Mouse (Mus musculus): ENCODE measurements around the gene Cpsf6.

Cpsf6 gene

DNA sequence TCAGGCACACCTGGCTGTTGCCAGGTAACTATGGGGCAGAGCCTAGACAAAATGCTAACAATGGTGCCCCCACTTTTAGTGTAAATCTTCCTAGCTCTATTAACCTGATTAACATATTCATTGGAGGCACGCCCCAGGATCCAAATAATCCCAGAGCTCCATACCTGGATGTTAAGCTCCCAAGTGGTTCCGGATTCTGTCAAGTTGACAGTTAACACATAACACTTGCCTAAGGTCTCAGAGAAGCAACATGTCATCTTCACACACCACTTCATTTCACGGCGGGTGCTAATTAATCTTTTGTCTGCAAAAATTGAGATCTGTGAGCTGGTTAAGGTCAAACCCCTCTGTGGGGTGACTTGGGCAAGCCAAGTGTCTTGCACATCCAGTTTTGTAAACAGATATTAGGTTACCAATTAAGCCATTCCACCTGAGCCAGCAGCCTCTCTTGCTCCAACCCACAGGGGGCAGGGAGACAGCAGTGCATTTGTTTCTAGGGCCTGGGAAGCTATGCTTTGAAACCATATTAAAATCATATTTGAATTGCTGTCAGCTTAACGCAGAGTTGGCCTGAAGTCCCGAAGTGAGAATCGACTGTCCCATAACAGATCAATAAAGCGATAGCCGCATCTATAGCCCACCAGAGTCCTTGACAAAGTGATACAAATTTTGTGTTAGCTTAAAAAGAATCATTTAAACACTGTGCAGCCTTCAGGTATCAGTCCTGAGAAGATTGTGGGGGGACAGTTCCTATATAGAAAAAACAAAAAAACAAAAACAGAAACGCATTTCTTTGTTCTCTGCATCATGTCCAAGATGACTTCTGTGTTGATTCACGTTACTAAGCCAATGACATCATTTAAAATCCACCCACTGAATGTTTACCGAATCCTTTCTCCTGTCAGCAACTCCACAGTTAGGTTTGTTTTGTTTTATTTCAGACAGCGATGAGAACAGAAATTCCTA, 34.0 kb upstream of the Cpsf6 start:
- in situ Hi-C loops (cut with MboI, MseI), result no loop called here

DNA sequence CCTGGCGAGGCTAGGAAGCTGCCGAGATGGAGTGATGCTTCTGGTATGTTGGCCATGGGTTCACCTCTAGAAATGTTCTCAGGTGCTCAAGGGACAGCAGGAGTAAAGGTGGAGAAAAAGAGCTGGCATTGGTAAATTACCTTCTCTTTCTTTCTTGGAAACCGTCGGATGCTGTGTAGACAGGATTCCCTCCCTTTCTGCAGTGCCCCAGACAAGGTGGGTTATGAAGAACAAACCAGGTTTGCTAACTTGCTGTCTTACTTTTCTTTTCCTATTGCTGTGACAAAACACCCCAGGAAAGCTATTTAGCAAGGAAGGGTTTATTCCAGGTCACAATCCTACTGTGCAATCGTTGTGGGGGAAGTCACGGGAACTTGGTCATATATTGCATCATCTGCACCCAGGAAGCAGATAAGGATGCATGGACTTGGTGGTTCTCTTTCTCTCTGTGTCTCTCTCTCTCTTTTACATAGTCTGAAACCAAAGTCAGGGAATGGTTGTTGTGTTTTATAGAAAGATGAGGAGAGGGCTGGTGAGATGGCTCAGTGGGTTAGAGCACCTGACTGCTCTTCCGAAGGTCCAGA, 32.8 kb upstream of the Cpsf6 start:
- in situ Hi-C loops (cut with MboI, MseI), result no loop called here

GRCm38 (mm10) chr10:117411716-117412473, 32.1 kb upstream of the Cpsf6 start:
- in situ Hi-C loops (cut with MboI, MseI), result no loop called here

GRCm38 (mm10) chr10:117411131-117411530, 31.3 kb upstream of the Cpsf6 start:
- in situ Hi-C loops (cut with MboI, MseI), result no loop called here

DNA sequence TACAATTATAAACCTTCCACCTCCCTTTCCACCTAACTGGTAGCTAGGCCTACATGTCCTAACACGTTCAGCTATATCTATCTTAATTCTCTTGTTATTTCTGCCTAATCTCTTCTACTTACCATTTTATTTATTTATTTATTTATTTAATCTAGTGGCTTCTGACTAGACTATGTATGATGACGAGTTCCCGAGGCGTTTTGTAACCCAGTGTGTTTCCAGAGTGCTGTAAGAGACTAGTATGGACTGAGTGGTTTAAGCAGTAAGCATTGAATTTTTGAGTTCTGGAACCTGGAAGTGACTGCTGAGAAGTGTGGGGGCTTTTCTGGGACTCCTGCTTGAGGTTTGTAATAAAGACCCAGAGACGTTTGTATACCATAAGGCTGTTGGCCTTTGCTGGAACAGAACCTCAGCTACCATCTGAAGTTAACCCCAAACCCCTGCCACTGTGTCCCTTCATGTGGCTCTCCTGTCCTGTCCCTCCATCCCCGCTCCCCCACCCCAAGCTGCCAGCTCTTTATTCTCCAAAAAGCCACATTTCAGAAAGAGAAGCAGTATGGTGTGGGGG, 30.8 kb upstream of the Cpsf6 start:
- in situ Hi-C loops (cut with MboI, MseI), result no loop called here

DNA sequence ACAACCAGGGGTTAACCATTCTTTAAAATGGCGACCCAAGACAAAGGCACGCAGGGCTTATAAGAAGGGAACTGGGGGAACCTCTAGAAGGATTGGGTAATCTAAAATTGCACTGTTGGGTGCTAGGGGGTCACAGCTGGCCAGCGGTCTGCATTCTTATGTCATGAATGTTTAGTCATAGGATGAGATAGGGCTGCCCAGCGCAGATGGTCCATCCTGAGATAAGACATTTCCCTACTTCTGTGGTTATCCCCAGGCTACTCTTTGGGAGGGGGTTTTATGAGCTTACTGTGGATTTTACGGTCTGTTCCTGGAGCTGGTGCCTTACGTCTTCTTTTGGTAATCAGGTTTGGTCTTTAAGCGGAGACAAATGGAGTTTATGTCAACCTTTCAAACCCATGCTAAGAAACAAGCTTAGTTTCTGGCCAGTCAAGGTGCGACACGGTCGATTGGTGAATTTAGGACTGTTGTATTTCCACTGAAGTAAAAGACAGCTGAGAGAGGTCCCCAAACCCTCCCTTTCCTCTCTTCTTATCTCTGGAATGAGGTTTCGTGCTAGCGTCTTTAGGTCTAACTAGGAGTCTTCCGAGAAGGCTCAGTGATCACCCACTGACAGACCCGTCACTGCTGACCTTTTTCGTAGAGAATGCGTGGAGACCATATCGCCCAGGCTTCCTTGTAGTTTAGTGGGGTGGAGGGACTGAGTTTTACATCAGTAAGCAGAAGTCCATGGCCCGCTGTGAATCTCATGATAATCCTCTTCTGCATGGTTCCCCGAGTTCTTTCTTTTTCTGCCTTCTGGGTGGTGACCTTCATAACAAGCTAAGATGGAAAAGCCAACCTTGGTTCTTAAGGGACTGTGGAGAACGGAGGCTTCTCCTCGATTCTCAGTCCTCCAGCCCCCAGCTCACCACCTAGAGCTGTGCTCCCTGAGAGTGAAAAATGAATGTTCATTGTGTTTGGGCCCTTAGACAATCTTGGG, 29.8 kb upstream of the Cpsf6 start:
- in situ Hi-C loops (cut with MboI, MseI), result no loop called here

DNA sequence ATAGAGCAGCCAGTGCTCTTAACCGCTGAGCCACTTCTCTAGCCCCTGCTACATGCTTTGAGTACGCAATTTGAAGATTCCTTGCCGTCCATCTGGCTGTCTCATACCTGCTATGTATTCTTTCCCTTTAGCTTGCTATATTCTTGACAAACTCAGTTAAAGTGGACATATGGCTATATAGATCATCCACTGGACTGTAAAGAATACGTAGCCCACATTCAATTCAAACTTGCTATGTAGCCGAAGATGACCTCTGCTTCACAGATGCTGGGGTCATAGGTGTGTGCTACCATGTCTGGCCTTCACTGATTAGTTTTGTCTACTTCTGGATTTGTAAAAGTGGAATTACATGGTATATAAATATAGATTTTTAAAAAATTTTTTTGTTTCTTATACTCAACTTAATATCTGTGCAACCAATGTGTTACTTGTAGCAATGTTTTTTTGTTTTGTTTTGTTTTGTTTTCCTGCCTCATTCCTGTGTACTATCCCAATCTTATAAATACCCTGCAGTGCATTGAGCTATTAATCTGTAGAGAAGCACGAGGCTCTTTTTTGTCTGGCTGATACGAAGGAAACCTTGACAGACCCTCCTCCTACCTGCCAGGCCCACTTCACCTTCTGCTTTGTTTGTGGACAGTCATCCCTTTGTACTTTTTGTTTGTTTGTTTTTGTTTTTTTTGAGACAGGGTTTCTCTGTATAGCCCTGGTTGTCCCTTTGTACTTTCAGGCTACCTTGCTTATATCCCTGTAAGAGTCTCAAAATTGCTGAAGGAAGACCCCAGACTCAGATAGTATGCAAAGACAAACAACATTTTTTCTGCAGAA, 28.9 kb upstream of the Cpsf6 start:
- in situ Hi-C loops (cut with MboI, MseI), result no loop called here

GRCm38 (mm10) chr10:117407734-117408288, 28.0 kb upstream of the Cpsf6 start:
- in situ Hi-C loops (cut with MboI, MseI), result no loop called here

- in situ Hi-C loops (cut with MboI, MseI), result no loop called here
Observed at GRCm38 (mm10) chr10:117406843-117407733, 27.3 kb upstream of the Cpsf6 start.

DNA sequence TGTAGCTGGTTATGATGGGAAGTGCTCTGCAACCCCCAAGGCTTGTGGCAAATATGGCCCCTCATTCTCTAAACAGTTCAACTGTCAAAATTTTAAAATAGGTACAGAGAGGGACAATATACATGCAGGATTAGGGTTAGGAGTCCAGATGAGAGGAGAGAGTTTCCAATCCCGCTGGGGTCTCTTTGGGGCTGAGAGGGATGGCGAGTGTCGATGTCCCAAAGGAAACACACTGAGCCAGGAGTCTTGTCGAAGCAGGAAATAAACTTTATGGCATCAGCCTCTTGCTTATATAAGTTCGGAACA, 26.4 kb upstream of the Cpsf6 start:
- in situ Hi-C loops (cut with MboI, MseI), result no loop called here

- in situ Hi-C loops (cut with MboI, MseI), result no loop called here
Observed at GRCm38 (mm10) chr10:117405526-117406282, 25.9 kb upstream of the Cpsf6 start.

- in situ Hi-C loops (cut with MboI, MseI), result no loop called here
Observed at GRCm38 (mm10) chr10:117404384-117404783, 24.6 kb upstream of the Cpsf6 start.

- in situ Hi-C loops (cut with MboI, MseI), result no loop called here
Observed at GRCm38 (mm10) chr10:117403344-117403953, 23.6 kb upstream of the Cpsf6 start.

DNA sequence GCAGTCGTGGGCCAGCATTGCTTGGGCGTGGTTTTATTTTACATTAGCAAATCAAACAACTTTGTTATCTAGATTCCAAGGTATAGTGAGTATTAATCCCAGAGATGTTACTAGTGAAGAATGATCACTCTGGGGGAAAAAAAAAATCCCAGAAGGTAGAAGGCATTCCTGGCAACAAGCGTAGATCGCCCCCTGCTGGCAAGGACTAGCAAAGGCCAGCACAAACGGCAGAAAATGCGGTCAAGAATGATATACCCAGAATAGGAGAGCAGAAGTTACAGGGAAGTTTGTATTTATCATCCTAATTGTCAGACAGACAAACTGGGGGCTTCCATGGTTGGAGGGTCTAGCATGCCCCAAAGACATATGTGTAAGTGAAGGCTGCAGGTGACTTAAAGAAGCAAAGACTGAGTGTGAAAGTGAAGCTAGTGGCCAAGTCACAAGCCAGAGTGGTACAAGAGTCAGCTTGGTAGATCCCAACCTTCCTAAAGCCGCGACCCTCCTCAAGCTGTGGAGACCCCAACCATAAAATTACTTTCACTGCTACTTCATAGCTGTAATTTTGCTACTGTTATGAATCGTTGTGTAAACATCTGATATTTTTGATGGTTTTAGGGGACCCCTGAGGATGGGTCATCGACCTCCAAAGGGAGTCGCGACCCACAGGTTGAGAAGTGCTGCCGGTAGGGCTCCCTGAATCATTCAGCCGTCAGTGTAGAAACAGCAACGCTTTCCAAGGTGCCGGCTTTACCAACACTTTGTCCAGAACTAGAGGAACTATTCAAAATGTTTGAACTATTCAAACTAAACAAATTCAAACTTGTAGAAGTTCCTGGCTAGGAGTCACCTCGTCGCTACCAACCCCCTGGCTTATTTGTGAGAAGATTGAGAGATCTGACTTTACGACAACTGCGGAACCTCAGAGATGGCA, 22.9 kb upstream of the Cpsf6 start:
- in situ Hi-C loops (cut with MboI, MseI), result no loop called here

DNA sequence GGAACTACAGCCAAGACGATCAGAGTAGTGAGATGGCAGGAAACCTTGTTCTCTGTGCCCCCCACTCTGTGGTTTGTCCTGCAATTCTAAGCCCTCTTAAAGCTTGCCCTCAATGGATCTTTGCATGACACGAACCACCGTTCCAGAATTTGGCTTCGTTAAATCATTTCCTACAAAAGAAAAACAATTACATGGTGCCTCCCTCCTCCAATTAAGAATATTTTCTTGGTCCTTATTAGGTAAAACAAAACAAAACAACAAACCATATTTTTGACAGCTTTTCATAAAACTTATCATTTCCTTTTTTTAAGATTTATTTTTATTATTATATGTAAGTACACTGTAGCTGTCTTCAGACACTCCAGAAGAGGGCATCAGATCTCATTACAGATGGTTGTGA, 21.5 kb upstream of the Cpsf6 start:
- in situ Hi-C loops (cut with MboI, MseI), result no loop called here

DNA sequence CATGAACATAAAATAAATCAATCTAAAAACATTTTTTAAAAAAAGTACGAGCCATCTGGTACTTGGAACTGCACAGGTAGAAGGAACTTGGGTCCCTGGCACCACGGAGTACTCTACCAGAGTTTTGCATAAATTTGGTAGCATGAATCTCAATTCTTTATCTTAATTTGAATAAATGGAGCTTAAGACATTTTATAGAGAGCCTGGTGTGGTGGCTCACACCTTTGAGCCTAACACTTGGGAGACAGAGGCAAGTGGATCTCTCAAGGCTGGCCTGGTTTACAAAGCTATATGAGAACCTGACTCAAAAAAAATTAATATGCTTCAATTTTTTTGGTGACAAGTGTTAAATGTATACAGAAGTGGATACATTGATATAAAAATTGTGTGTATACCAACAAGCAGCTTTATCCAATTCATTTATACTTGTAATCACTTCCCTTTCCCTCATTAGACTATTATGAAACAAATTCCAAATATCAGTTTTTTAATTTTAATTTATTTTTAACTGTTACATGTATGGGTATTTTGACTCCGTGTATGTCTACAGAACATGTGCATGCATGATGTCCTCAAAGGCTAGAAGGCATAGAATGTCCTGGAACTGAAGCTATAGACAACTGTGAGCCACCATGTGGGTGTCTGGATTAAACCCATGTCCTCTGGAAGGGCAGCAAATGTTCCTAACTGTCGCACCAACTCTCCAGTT, 20.6 kb upstream of the Cpsf6 start:
- in situ Hi-C loops (cut with MboI, MseI), result no loop called here

All from T-helper 1 cell (primary cell).